ENCODE assay signal across 9 mouse cellular contexts in the genomic region with DNA sequence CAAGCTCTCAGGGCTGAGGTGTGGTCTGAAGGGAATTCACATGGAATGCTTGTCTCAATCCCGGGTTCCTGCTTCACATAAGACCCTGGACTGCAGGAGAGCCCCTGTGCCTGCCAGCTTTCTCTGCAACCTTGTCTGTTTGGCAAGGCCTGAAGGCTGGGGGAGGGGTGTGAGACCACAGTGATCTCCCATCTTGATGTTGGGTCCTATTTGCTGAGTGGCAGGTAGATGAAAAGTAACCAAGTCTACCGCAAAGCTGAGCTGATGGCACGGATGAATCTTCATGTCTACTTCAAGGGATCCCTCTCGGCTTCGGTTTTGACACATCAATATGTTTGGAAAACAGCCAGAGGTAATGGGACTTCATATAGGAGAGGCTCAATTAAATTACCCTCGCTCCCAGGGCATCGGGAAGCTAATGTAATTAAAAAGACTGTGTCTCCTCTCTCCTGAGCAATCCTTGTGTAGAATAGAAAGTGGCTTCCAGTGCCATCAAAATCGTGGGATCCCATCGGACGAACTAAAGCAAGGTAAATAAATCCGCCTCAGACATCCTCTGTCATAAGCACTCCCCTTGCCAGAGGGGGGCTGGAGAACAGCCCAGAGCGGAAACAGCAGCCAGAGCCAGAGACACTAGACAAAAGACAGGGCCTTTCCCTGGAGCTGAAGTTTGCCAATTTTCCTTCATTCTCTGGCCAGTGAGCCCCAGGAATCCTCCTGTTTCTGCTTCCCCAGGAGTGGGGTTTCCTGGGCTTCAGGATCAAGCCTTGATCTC. TPM values are rescaled to one million over a fixed set of nuclear protein-coding genes. Genes with fewer than 3 reads are reported as not detected.
DNase-seq lines count a peak whose midpoint lies in the region; ATAC-seq lines count a peak whose summit lies in the region.
"Had no signal": no experiment of that assay in that cellular context is flagged by ENCODE, and none has a peak within 500 bp of the region (broad histone marks: within the 10 kb centered on the region; RNA-seq: fewer than 3 reads in every experiment).

No protein-coding gene starts in this region.

- no peaks in the 10 kb centered on the region for H3K9me3 ChIP-seq in heart, embryonic 13.5 days
- no peaks in the 10 kb centered on the region for H3K9me3 ChIP-seq in liver, embryonic 12.5 days (replicated peaks)

- whole genome bisulfite sequencing in heart, embryonic 13.5 days = 59% methylated on average over 12 of the region's 12 CpGs
- WGBS in liver, embryonic 12.5 days (ENCODE audit: insufficient replicate concordance) = 61% methylated on average over 12 of the region's 12 CpGs

- H3K4me1 ChIP-seq in heart, embryonic 13.5 days = peaks cover 13% of the 10 kb centered on the region
- H3K4me1 ChIP-seq in liver, embryonic 12.5 days = no peaks in the 10 kb centered on the region

- intact Hi-C loops in gastrocnemius, postnatal 14 days (cut with DNase I; ENCODE audit: low total_unique reads) = no loop called here

- H3K27ac ChIP-seq in heart, embryonic 13.5 days (replicated peaks) = peak overlapping the region; percentile 31
- no peak overlapping the region for H3K27ac ChIP-seq in liver, embryonic 12.5 days

- peak; percentile 53 for DNase-seq in gastrocnemius, postnatal 14 days
- no peak for DNase-seq in gastrocnemius, adult 8-10 months (ENCODE audit: low spot score in 2 of 2)
- peak; percentile 45 to 50 for DNase-seq in kidney, postnatal 36 days
- DNase-seq in spleen, postnatal 10 days (ENCODE audit: low spot score in 2 of 2) = no peak
- DNase-seq in layer of hippocampus, adult 8-10 months (ENCODE audit: low spot score in 2 of 2) = no peak

- H3K27me3 ChIP-seq in heart, embryonic 13.5 days (replicated peaks) = peaks cover 66% of the 10 kb centered on the region
- no peaks in the 10 kb centered on the region for H3K27me3 ChIP-seq in liver, embryonic 12.5 days (replicated peaks)
- H3K27me3 ChIP-seq: CH12.LX had no signal

- H3K4me2 ChIP-seq in heart, embryonic 13.5 days = no peak overlapping the region
- no peak overlapping the region for H3K4me2 ChIP-seq in liver, embryonic 12.5 days

- no peak overlapping the region for H3K4me3 ChIP-seq in heart, embryonic 13.5 days
- H3K4me3 ChIP-seq in liver, embryonic 12.5 days = no peak overlapping the region

- no peak overlapping the region for H3K9ac ChIP-seq in heart, embryonic 13.5 days
- H3K9ac ChIP-seq in liver, embryonic 12.5 days = no peak overlapping the region

- no peaks in the 10 kb centered on the region for H3K36me3 ChIP-seq in heart, embryonic 13.5 days
- no peaks in the 10 kb centered on the region for H3K36me3 ChIP-seq in liver, embryonic 12.5 days

- ATAC-seq in cerebellum, adult (ENCODE audit: insufficient number of reproducible peaks, low FRiP score, low TSS enrichment) = peak; percentile 60; the same call in 1 of the 2 replicates
- no peak for ATAC-seq in heart, embryonic 13.5 days (ENCODE audit: extremely low read depth, insufficient number of reproducible peaks, low FRiP score, low TSS enrichment)
- no peak for ATAC-seq in liver, embryonic 12.5 days

RNA-seq across cellular contexts. Expression of a gene that starts 28.0 kb away (rescaled TPM):
- under 1 TPM; 0.16 to 0.24 TPM for total RNA-seq in gastrocnemius, postnatal 14 days (2021)
- under 1 TPM in 3 of 4 experiments, not detected in 1; 0.04 to 0.19 (median 0.05) TPM for total RNA-seq in gastrocnemius, adult 8-10 months (2022)
- 0.29 and 0.33 TPM in 2 replicates for polyA plus RNA-seq in heart, embryonic 13.5 days (2015; fragmentation: Nextera tagmentation; extraction: Ambion mirVana)
- 0.06 and 0.10 TPM in 2 replicates for polyA plus RNA-seq in liver, embryonic 12.5 days (2016; fragmentation: Nextera tagmentation; extraction: Ambion mirVana)
- total RNA-seq in layer of hippocampus, adult 8-10 months (2022) = 100 to 1,000 TPM; 193 to 229 (median 215) TPM
- total RNA-seq: CH12.LX had no signal

Comparison
In these comparisons a context has a peak if more than half of its experiments do, and no peak if none do; other contexts are left out.
1. DNase-seq: peak in gastrocnemius, postnatal 14 days (single experiment) and kidney, postnatal 36 days (2 of 2); none in gastrocnemius, adult 8-10 months (0 of 2), spleen, postnatal 10 days (0 of 2) and layer of hippocampus, adult 8-10 months (0 of 2).
2. RNA of a gene that starts 28.0 kb away (total RNA-seq): 193 to 229 TPM in layer of hippocampus, adult 8-10 months; 0.16 to 0.24 TPM in gastrocnemius, postnatal 14 days and 0.04 to 0.19 TPM in gastrocnemius, adult 8-10 months; every median in the first group is over 100 times any median in the second.